Mouse (Mus musculus) CH12.LX (cell line): ENCODE results near the gene Afm. TPM values are rescaled to one million over a fixed set of nuclear protein-coding genes. Genes with fewer than 3 reads are reported as not detected.
A peak's percentile ranks its signal among the peaks of the same experiment; 100 is the strongest.

ENCODE experiments used
- DNase-seq: peaks from one replicate; pipeline ENCODE4 v3.0.0-alpha.2; 2013; ENCODE audit errors: extremely low read depth
- H3K27ac ChIP-seq: 2 replicates; pipeline ENCODE4 v1.5.1; 2012; ENCODE audit warnings: low read depth, mild to moderate bottlenecking, control low read depth, moderate library complexity; ENCODE audit not compliant: insufficient read depth
- H3K27me3 ChIP-seq: replicated peaks from 2 replicates; pipeline ENCODE3; 2012; ENCODE audit warnings: inconsistent platforms
- H3K36me3 ChIP-seq, 2 experiments: replicated peaks in 1 of 2; 2 replicates each; pipeline versions ENCODE3 to v1.6.1; 2012; ENCODE audit warnings: inconsistent platforms in 1 of 2, low read length in 1 of 2, mild to moderate bottlenecking in 1 of 2, mixed read lengths in 1 of 2, moderate library complexity in 1 of 2; ENCODE audit not compliant: control insufficient read depth in 1 of 2, insufficient read depth in 1 of 2
- H3K4me1 ChIP-seq, 2 experiments: 2 replicates each; pipeline ENCODE4 v1.6.1; 2012; ENCODE audit warnings: inconsistent platforms in 1 of 2, moderate library complexity in 1 of 2; ENCODE audit not compliant: insufficient read depth in 2 of 2, control insufficient read depth in 1 of 2
- H3K4me2 ChIP-seq: 2 replicates; pipeline ENCODE4 v1.6.1; 2012; ENCODE audit warnings: low read depth, mild to moderate bottlenecking, control low read depth; ENCODE audit not compliant: poor library complexity, insufficient read depth, severe bottlenecking
- H3K4me3 ChIP-seq, 3 experiments: fragments of 150-350 bp in 1 of 3; sonication (generic) in 1 of 3; replicated peaks in 1 of 3; 2 replicates each; pipeline versions ENCODE3 to v1.5.1; 2011 to 2012; ENCODE audit warnings: low read depth in 2 of 3, low read length in 2 of 3, mild to moderate bottlenecking in 2 of 3, moderate library complexity in 2 of 3, control low read depth in 1 of 3, improper control_type of control experiment in 1 of 3, inconsistent platforms in 1 of 3, mixed read lengths in 1 of 3; ENCODE audit not compliant: poor library complexity in 1 of 3
- H3K79me2 ChIP-seq: replicated peaks from 2 replicates; pipeline ENCODE4 v1.6.1; 2012; ENCODE audit warnings: mild to moderate bottlenecking, moderate library complexity; ENCODE audit not compliant: control insufficient read depth, poor library complexity, insufficient read depth, severe bottlenecking; ENCODE audit errors: extremely low read depth
- H3K9ac ChIP-seq: 2 replicates; pipeline ENCODE4 v1.6.1; 2012; ENCODE audit warnings: low read depth, mild to moderate bottlenecking, control low read depth, moderate library complexity; ENCODE audit not compliant: insufficient read depth
- H3K9me3 ChIP-seq: replicated peaks from 2 replicates; pipeline ENCODE3; 2012; ENCODE audit warnings: low read length, inconsistent platforms, mixed read lengths
- CHD1 ChIP-seq: IDR thresholded peaks from 2 replicates; pipeline ENCODE4 v1.6.1; 2012; ENCODE audit warnings: low read depth, low read length, improper control_type of control experiment, inconsistent platforms
- CHD2 ChIP-seq: IDR thresholded peaks from 2 replicates; pipeline ENCODE4 v1.6.1; 2011; ENCODE audit warnings: low read length, improper control_type of control experiment
- CTCF ChIP-seq, 2 experiments: IDR thresholded peaks in 1 of 2; conservative IDR thresholded peaks in 1 of 2; 2 replicates each; pipeline ENCODE4 v1.5.1; 2011 to 2012; ENCODE audit warnings: low read depth in 2 of 2, low read length in 2 of 2, improper control_type of control experiment in 1 of 2, inconsistent platforms in 1 of 2, mild to moderate bottlenecking in 1 of 2, moderate library complexity in 1 of 2
- EP300 ChIP-seq: IDR thresholded peaks from 2 replicates; pipeline ENCODE4 v1.6.1; 2011; ENCODE audit warnings: low read length, improper control_type of control experiment
- IRF4 ChIP-seq: IDR thresholded peaks from 2 replicates; pipeline ENCODE4 v1.6.1; 2014; ENCODE audit warnings: low read depth, mild to moderate bottlenecking, inconsistent platforms, low read length, improper control_type of control experiment
- JUN ChIP-seq: IDR thresholded peaks from 2 replicates; pipeline ENCODE4 v1.6.1; 2011; ENCODE audit warnings: low read depth, mild to moderate bottlenecking, low read length, improper control_type of control experiment, moderate library complexity; ENCODE audit not compliant: insufficient read depth
- JUND ChIP-seq: conservative IDR thresholded peaks from 2 replicates; pipeline ENCODE4 v1.6.1; 2011; ENCODE audit warnings: low read depth, low read length, improper control_type of control experiment
- MEF2A ChIP-seq: IDR thresholded peaks from 2 replicates; pipeline ENCODE4 v1.6.1; 2014; ENCODE audit warnings: low read depth, mild to moderate bottlenecking, inconsistent platforms, low read length, improper control_type of control experiment, borderline replicate concordance
- MYC ChIP-seq: IDR thresholded peaks from 2 replicates; pipeline ENCODE4 v1.6.1; 2011; ENCODE audit warnings: low read depth, mild to moderate bottlenecking, improper control_type of control experiment, low read length
- POLR2A ChIP-seq: IDR thresholded peaks from 2 replicates; pipeline ENCODE4 v1.6.1; 2011; ENCODE audit warnings: low read depth, mild to moderate bottlenecking, improper control_type of control experiment, low read length
- RAD21 ChIP-seq: IDR thresholded peaks from 2 replicates; pipeline ENCODE4 v1.6.1; 2011; ENCODE audit warnings: low read depth, mild to moderate bottlenecking, low read length, improper control_type of control experiment, moderate library complexity
- RCOR1 ChIP-seq: conservative IDR thresholded peaks from 2 replicates; pipeline ENCODE4 v1.6.1; 2012; ENCODE audit warnings: low read depth, mild to moderate bottlenecking, inconsistent platforms, low read length, improper control_type of control experiment
- SMC3 ChIP-seq: IDR thresholded peaks from 2 replicates; pipeline ENCODE4 v1.6.1; 2011; ENCODE audit warnings: low read depth, low read length, improper control_type of control experiment
- TCF12 ChIP-seq: IDR thresholded peaks from 2 replicates; pipeline ENCODE4 v1.6.1; 2014; ENCODE audit warnings: low read depth, mild to moderate bottlenecking, inconsistent platforms, low read length, improper control_type of control experiment
- UBTF ChIP-seq: IDR thresholded peaks from 2 replicates; pipeline ENCODE4 v1.6.1; 2012; ENCODE audit warnings: low read depth, mild to moderate bottlenecking, inconsistent platforms, low read length, improper control_type of control experiment, moderate library complexity
- ZC3H11A ChIP-seq: IDR thresholded peaks from 2 replicates; pipeline ENCODE4 v1.6.1; 2012; ENCODE audit warnings: low read depth, mild to moderate bottlenecking, inconsistent platforms, low read length, improper control_type of control experiment
- ZKSCAN1 ChIP-seq: IDR thresholded peaks from 2 replicates; pipeline ENCODE4 v1.6.1; 2012; ENCODE audit warnings: low read depth, inconsistent platforms, low read length, improper control_type of control experiment, borderline replicate concordance
- dilution Hi-C: fragments of 300-500 bp; cut with MboI; formaldehyde crosslinking; loops from 2 replicates; pipeline ENCODE4 v1.14.3; 2020; ENCODE audit warnings: low sequenced_read_pairs; ENCODE audit not compliant: extremely low pct_unique_long_range_greater_than_20kb, extremely low pct_ligation_motif_present
- in situ Hi-C: fragments of 300-500 bp; cut with MboI; formaldehyde crosslinking; loops from 3 replicates; pipeline ENCODE4 v1.14.3; 2019; ENCODE audit warnings: low sequenced_read_pairs, low pct_ligation_motif_present, low pct_unique_long_range_greater_than_20kb, mixed read lengths
- polyA plus RNA-seq: library from polyadenylated mRNA; unstranded; fragments of >175 nt; gene quantifications from 2 replicates; pipeline ENCODE4 v1.2.1, GENCODE M21; 2012; ENCODE audit warnings: low read depth; ENCODE audit not compliant: insufficient read length
- total RNA-seq, 2 experiments: library from RNA; depleted of rRNA; stranded (reverse); fragments of 300-350 nt in 1 of 2; fragments of >200 nt in 1 of 2; gene quantifications; 2 replicates each; pipeline ENCODE4 v1.2.3; 2012 to 2014

Gene Afm
- total and polyA plus RNA-seq, 3 experiments: not detected

- dilution Hi-C loops: no loop called here
- Histone ChIP-seq H3K9me3 (no peaks in the 10 kb centered on the region), H3K79me2 (no peaks in the 10 kb centered on the region), H3K4me2 (no peak overlapping the region), H3K9ac (no peak overlapping the region), H3K27ac (no peak overlapping the region), H3K27me3 (no peaks in the 10 kb centered on the region), H3K4me3 (no peak overlapping the region), H3K36me3 (peaks cover 3 to 8% of the 10 kb centered on the region in 2 experiments), H3K4me1 (no peaks in the 10 kb centered on the region)
- in situ Hi-C loops: no loop called here
- TF ChIP-seq CHD1: no peak
- DNase-seq: no peak
These were observed 8.7 kb upstream of the Afm start for GRCm38 (mm10) chr5:90509828-90510592.

- Histone ChIP-seq H3K36me3 (peaks cover under 1 to 5% of the 10 kb centered on the region in 2 experiments), H3K4me3 (no peak overlapping the region), H3K27me3 (no peaks in the 10 kb centered on the region), H3K4me1 (no peaks in the 10 kb centered on the region), H3K4me2 (no peak overlapping the region), H3K9ac (no peak overlapping the region), H3K79me2 (no peaks in the 10 kb centered on the region), H3K9me3 (no peaks in the 10 kb centered on the region), H3K27ac (no peak overlapping the region)
- in situ Hi-C loops (no loop called here), dilution Hi-C loops (no loop called here)
- TF ChIP-seq CHD2: no peak
- TF ChIP-seq IRF4: no peak
- no peak for TF ChIP-seq JUND
- no peak for TF ChIP-seq EP300
- peak in 1 of 2 experiments; percentile 39; a peak in 2 of 4 replicates for TF ChIP-seq CTCF (conservative IDR thresholded peaks at IDR 0.05 in 1 of 2, IDR thresholded peaks at IDR 0.05 in 1 of 2; ENCODE audit: low read depth in 2 of 2, low read length in 2 of 2)
- TF ChIP-seq, all 38 proteins: peak for 1
- DNase-seq: peak; percentile 13
These were observed 6.3 kb upstream of the Afm start for GRCm38 (mm10) chr5:90512288-90512955.

GRCm38 (mm10) chr5:90515561-90515960, 3.2 kb upstream of the Afm start:
- Histone ChIP-seq H3K79me2 (no peaks in the 10 kb centered on the region), H3K9ac (no peak overlapping the region), H3K27me3 (no peaks in the 10 kb centered on the region), H3K4me1 (no peaks in the 10 kb centered on the region), H3K4me3 (no peak overlapping the region), H3K4me2 (no peak overlapping the region), H3K36me3 (no peaks in the 10 kb centered on the region), H3K9me3 (no peaks in the 10 kb centered on the region), H3K27ac (no peak overlapping the region)
- no peak for TF ChIP-seq MEF2A
- TF ChIP-seq JUN: no peak
- no peak for TF ChIP-seq TCF12
- no peak for TF ChIP-seq ZKSCAN1
- TF ChIP-seq MYC: no peak
- TF ChIP-seq UBTF: no peak
- TF ChIP-seq ZC3H11A: no peak
- no peak for TF ChIP-seq SMC3
- no peak for TF ChIP-seq RCOR1
- TF ChIP-seq RAD21: no peak
- TF ChIP-seq POLR2A: no peak
- no peak for DNase-seq
- dilution Hi-C loops: no loop called here
- in situ Hi-C loops: no loop called here
